Mouse (Mus musculus): ENCODE measurements around the gene Spdye4b. TPM values are rescaled to one million over a fixed set of nuclear protein-coding genes. Genes with fewer than 3 reads are reported as not detected.

Gene Spdye4b
- total and polyA plus RNA-seq, 2 experiments, result not detected

DNA sequence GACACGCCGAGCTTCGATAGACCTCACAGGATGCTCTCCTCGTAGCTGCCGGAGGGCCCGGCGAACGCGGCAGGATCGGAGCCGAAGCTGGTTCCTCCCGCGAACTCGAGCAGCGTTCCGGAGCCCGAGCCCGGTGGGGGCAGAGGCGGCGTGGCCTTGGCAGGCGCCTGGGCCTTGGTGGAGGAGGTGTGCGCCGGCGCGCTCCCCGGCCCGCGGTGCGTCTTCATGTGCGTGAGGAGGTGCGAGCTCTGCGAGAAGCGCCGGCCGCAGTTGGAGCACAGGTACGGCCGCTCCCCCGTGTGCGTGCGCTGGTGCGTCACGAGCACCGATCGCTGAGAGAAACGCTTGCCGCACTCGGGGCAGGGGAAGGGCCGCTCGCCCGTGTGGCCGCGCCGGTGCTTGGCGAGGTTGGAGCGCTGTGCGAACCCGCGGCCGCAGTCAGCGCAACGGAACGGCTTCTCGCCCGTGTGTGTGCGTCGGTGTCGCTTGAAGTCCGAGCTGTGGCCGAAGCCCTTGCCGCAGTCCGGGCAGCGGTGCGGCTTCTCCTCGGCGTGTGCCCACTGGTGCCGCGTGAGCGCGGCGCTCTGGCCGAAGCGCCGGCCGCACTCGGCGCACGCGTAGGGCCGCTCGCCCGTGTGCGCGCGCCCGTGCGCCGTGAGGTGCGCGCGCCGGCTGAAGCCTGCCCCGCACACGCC, 72.5 kb downstream of the Spdye4b start:
- no peak for DNase-seq (ENCODE audit: extremely low read depth, low read depth, low spot score)
- 25% methylated on average over 103 of the region's 103 CpGs for WGBS
- H3K27me3 ChIP-seq (ENCODE audit: control insufficient read depth, insufficient read depth, low read length), result peaks cover 17% of the 10 kb centered on the region

DNA sequence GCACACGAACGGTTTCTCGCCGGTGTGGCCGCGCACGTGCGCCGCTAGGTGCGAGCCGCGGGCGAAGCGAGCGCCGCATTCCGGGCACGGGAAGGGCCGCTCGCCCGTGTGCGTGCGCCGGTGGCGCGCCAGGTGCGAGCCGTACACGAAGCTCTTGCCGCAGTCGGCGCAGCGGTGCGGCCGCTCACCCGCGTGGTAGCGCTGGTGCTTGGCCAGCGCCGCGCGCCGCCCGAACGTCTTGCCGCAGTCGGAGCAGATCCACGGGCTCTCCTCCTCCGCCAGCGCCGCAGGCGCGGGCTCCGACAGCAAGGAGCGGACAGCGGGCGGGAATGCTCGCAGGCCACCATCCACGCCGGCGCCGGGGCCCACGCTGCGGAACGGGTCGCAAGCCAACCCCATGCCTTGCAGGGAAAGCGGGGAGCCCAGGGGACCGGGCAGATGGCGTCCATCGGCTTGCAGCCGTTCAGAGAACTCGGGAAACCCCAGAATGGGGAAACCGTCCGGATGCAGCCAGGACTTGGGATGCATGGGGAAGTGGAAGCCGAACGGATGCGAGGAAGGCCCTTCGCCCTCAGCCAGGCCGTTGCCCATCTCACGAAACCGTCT, 73.2 kb downstream of the Spdye4b start:
- Histone ChIP-seq H3K4me3 (ENCODE audit: insufficient read depth, low read depth, low read length) (no peak overlapping the region), H3K36me3 (ENCODE audit: control insufficient read depth, insufficient read depth, low read length) (no peaks in the 10 kb centered on the region; the same call in 1 of the 2 replicates), H3K4me1 (ENCODE audit: control insufficient read depth, insufficient read depth, low read length) (no peaks in the 10 kb centered on the region), H3K27me3 (ENCODE audit: control insufficient read depth, insufficient read depth, low read length) (peaks cover 17% of the 10 kb centered on the region), H3K27ac (replicated peaks; ENCODE audit: insufficient read depth, low read depth, low read length) (no peak overlapping the region), H3K9ac (ENCODE audit: low read depth, low read length) (no peak overlapping the region), H3K79me2 (ENCODE audit: control insufficient read depth, insufficient read depth, low read length) (no peaks in the 10 kb centered on the region)
- DNase-seq (ENCODE audit: extremely low read depth, low read depth, low spot score), result no peak
- 42% methylated on average over 81 of the region's 81 CpGs for WGBS
- TF ChIP-seq CTCF (IDR thresholded peaks at IDR 0.05; ENCODE audit: low read depth, low read length) (no peak), POLR2A (IDR thresholded peaks at IDR 0.05; ENCODE audit: extremely low read depth, insufficient read depth, low read length) (no peak)

More for the DNA sequence above, 72.5 kb downstream of the Spdye4b start:
- H3K4me1 ChIP-seq (ENCODE audit: control insufficient read depth, insufficient read depth, low read length), result no peaks in the 10 kb centered on the region
- no peak overlapping the region for H3K9ac ChIP-seq (ENCODE audit: low read depth, low read length)
- H3K4me3 ChIP-seq (ENCODE audit: insufficient read depth, low read depth, low read length), result no peak overlapping the region
- H3K79me2 ChIP-seq (ENCODE audit: control insufficient read depth, insufficient read depth, low read length), result no peaks in the 10 kb centered on the region
- H3K27ac ChIP-seq (replicated peaks; ENCODE audit: insufficient read depth, low read depth, low read length), result no peak overlapping the region
- no peaks in the 10 kb centered on the region; the same call in 1 of the 2 replicates for H3K36me3 ChIP-seq (ENCODE audit: control insufficient read depth, insufficient read depth, low read length)
- TF ChIP-seq CTCF (IDR thresholded peaks at IDR 0.05; ENCODE audit: low read depth, low read length) (no peak), POLR2A (IDR thresholded peaks at IDR 0.05; ENCODE audit: extremely low read depth, insufficient read depth, low read length) (no peak)

Other genes with a start within 250 kb of the Spdye4b start
- 2.0 and 4.2 TPM in 2 replicates for gene Fscn1, start 220.7 kb upstream of the Spdye4b start, total RNA-seq (2014; rRNA removed)
- 3.0 and 4.4 TPM in 2 replicates for gene Fscn1, start 220.7 kb upstream of the Spdye4b start, polyA plus RNA-seq (2012; rRNA removed)
- 10.8 and 11.5 TPM in 2 replicates for gene Rnf216, start 68.0 kb upstream of the Spdye4b start, total RNA-seq (2014; rRNA removed)
- 10.4 and 12.1 TPM in 2 replicates for gene Rnf216, start 68.0 kb upstream of the Spdye4b start, polyA plus RNA-seq (2012; rRNA removed)
- gene Olfr718-ps1, start 33.4 kb upstream of the Spdye4b start, total RNA-seq (2014; rRNA removed), result not detected in 2 replicates
- not detected in 2 replicates for gene Olfr718-ps1, start 33.4 kb upstream of the Spdye4b start, polyA plus RNA-seq (2012; rRNA removed)
- gene Rbak, start 242 bp upstream of the Spdye4b start, total RNA-seq (2014; rRNA removed), result 3.1 and 4.6 TPM in 2 replicates
- 0.82 and 1.2 TPM in 2 replicates for gene Rbak, start 242 bp upstream of the Spdye4b start, polyA plus RNA-seq (2012; rRNA removed)
- gene Spdye4a, start 45.9 kb downstream of the Spdye4b start, total RNA-seq (2014; rRNA removed), result not detected in 2 replicates
- not detected in 2 replicates for gene Spdye4a, start 45.9 kb downstream of the Spdye4b start, polyA plus RNA-seq (2012; rRNA removed)
- gene Zfp12, start 54.1 kb downstream of the Spdye4b start, total RNA-seq (2014; rRNA removed), result 6.4 and 7.2 TPM in 2 replicates
- gene Zfp12, start 54.1 kb downstream of the Spdye4b start, polyA plus RNA-seq (2012; rRNA removed), result 3.7 and 4.6 TPM in 2 replicates
- 1.9 and 2.4 TPM in 2 replicates for gene Zfp316, start 89.0 kb downstream of the Spdye4b start, total RNA-seq (2014; rRNA removed)
- gene Zfp316, start 89.0 kb downstream of the Spdye4b start, polyA plus RNA-seq (2012; rRNA removed), result 1.9 and 2.3 TPM in 2 replicates
- gene Zfp853, start 112.6 kb downstream of the Spdye4b start, total RNA-seq (2014; rRNA removed), result 0.28 TPM in 1 of 2 replicates, not detected in the other
- gene Zfp853, start 112.6 kb downstream of the Spdye4b start, polyA plus RNA-seq (2012; rRNA removed), result 0.07 and 0.11 TPM in 2 replicates
- 4.3 and 6.8 TPM in 2 replicates for gene E130309D02Rik, start 134.3 kb downstream of the Spdye4b start, total RNA-seq (2014; rRNA removed)
- gene E130309D02Rik, start 134.3 kb downstream of the Spdye4b start, polyA plus RNA-seq (2012; rRNA removed), result 12.8 and 14.8 TPM in 2 replicates
- 13.0 and 14.0 TPM in 2 replicates for gene Zdhhc4, start 148.2 kb downstream of the Spdye4b start, total RNA-seq (2014; rRNA removed)
- gene Zdhhc4, start 148.2 kb downstream of the Spdye4b start, polyA plus RNA-seq (2012; rRNA removed), result 37.9 and 42.5 TPM in 2 replicates
- not detected in 2 replicates for gene Grid2ip, start 176.3 kb downstream of the Spdye4b start, total RNA-seq (2014; rRNA removed)
- 0.13 TPM in 1 of 2 replicates, not detected in the other for gene Grid2ip, start 176.3 kb downstream of the Spdye4b start, polyA plus RNA-seq (2012; rRNA removed)
- 130 and 145 TPM in 2 replicates for gene Kdelr2, start 222.8 kb downstream of the Spdye4b start, total RNA-seq (2014; rRNA removed)
- gene Kdelr2, start 222.8 kb downstream of the Spdye4b start, polyA plus RNA-seq (2012; rRNA removed), result 114 and 122 TPM in 2 replicates